ENCODE assay signal across 16 mouse cellular contexts in the genomic region with DNA sequence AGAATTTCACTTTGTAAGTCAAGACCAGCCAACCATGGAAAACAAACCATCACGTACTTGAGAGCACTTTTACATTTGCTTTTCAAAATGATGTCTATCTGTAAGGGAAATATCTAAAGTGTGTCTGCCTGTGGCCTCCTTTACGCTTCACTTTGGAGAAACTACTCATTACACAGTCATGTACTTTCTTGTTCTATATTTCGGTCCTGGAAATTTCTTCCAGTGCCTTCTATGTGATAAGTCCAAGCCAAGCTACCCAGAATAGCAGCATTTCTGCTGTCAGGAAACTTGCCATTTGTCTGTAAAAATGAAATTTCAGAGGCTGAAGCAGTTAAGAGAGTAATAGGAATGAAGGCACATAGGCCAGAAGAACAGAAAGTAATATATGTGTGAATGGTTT.
"Had no signal": no experiment of that assay in that cellular context is flagged by ENCODE, and none has a peak within 500 bp of the region (broad histone marks: within the 10 kb centered on the region; RNA-seq: fewer than 3 reads in every experiment).

No protein-coding gene starts in this region.

- H3K27ac ChIP-seq: neural tube, embryonic 13.5 days; neural tube, embryonic 15.5 days; stomach, embryonic 15.5 days; stomach, postnatal 0 days had no signal

- H3K36me3 ChIP-seq: neural tube, embryonic 13.5 days; stomach, embryonic 15.5 days had no signal

- DNase-seq: retina, postnatal 1 day; right cerebral cortex, adult 18-20 months; right cerebral cortex, postnatal 14 days; right cerebral cortex, postnatal 25 days; right cerebral cortex, postnatal 4 days; spleen, adult 18-20 months; thymus, adult 18-20 months; thymus, adult 2 months; thymus, postnatal 14 days; thymus, postnatal 25 days; thymus, postnatal 36 days; thymus, postnatal 4 days had no signal

- H3K4me1 ChIP-seq: neural tube, embryonic 13.5 days; neural tube, embryonic 15.5 days; stomach, embryonic 15.5 days had no signal

- H3K9me3 ChIP-seq: neural tube, embryonic 13.5 days; neural tube, embryonic 15.5 days; stomach, embryonic 15.5 days had no signal

- H3K4me3 ChIP-seq: neural tube, embryonic 13.5 days; neural tube, embryonic 15.5 days; stomach, embryonic 15.5 days had no signal

- H3K4me2 ChIP-seq: neural tube, embryonic 13.5 days; neural tube, embryonic 15.5 days; stomach, embryonic 15.5 days had no signal

- H3K9ac ChIP-seq: neural tube, embryonic 13.5 days; neural tube, embryonic 15.5 days; stomach, embryonic 15.5 days had no signal

- H3K27me3 ChIP-seq: neural tube, embryonic 13.5 days; neural tube, embryonic 15.5 days; stomach, embryonic 15.5 days had no signal
